Mouse (Mus musculus) v-Abl transformed pro-B cells (cell line): ENCODE measurements around the gene Arhgef15.
"Not testable (repeated sequence)": the region's sequence is repeated elsewhere in the genome, so short reads cannot be mapped to it uniquely, and the experiment has no call there.

Experiments
- in situ Hi-C, 2 experiments: fragments of 400-800 bp; cut with MboI; formaldehyde crosslinking; loops; one replicate each; pipeline ENCODE4 v1.15.1; 2025; ENCODE audit not compliant: unreplicated experiment in 2 of 2

The Arhgef15 gene

DNA sequence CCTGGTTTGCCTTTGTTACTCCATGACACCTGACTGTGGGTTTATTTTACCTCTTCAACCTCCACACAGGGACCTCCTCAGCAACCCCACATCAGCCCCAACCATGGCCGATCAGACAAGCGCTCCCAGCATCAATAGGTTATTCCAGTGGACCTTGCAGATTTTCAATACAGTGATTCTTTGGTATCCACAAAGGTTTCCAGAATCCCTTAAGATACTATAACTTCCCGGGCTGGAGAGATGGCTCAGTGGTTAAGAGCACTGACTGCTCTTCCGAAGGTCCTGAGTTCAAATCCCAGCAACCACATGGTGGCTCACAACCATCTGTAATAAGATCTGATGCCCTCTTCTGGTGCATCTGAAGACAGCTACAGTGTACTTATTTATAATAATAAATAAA lies 20.3 kb downstream of the Arhgef15 start:
- in situ Hi-C loops, result not testable (repeated sequence)

DNA sequence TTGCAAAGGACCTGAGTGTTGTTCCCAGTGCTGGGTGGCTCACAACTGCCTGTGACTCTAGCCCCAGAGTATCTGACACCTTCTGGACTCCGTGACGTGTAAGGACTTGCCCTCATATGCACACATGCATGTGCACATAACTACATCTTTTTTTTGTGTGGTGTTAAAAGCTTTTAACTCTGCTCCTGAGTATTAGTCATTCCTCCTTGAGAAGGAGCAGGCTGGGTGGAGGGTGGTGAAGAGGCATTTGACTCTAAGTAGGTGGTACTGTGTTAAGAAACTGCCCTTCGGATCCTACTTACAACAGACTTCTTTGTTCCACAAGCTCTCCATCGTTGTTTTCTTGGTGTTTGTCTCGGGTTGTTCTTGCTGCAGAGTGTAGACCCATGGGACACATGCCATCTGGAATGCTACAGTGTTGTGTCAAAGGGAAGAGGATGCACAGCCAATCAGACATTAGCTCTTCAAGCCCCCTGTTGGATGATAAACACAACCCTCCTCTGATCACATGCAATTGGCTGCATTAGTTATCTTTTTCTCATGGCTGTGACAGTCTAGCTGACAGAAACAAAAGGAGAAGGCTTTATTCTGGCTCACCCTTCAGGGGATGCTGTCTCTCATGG lies 23.3 kb downstream of the Arhgef15 start:
- in situ Hi-C loops, result no loop called here

DNA sequence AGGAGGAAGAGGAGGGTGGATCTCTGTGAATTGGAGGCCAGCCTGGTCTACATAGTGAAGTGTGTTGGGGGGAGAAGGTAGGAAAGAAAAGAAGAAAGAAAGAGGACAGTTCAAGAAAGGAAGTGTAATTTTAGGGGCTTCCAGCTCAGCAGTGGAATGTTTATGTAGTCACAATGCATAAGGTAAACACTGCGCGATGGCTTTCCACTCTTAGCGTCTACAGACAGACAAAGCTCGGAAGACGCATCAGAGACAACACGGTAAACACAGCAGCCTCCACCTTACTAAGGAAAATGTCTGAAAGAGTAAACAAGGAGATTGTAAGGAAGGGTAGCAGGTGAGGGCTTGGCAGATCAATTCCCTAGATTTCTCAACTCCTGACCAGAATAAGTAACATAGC lies 27.3 kb downstream of the Arhgef15 start:
- in situ Hi-C loops, result no loop called here

DNA sequence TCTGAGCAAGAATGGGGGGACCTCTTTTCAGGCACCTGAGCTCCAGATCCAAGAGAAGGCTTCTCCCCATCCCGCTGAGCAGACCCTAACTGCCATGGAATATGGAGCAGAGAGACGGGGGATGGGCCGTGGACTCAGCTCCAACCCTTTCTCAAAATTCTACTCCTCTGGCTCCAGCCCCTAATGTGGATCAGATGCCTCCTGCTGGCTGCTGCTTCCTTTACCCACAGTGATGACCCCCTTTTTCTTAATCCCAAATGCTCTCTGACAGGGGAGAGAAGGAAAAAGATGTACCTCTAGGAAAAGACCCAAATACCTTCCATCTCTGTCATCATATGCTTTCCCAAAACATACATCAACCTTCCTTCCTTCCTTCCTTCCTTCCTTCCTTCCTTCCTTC lies 30.3 kb downstream of the Arhgef15 start, which contains the start of gene Odf4:
Gene Odf4 (minus strand): TSS at position 101 of the 400 bp plus-strand sequence.
- in situ Hi-C loops, result no loop called here

DNA sequence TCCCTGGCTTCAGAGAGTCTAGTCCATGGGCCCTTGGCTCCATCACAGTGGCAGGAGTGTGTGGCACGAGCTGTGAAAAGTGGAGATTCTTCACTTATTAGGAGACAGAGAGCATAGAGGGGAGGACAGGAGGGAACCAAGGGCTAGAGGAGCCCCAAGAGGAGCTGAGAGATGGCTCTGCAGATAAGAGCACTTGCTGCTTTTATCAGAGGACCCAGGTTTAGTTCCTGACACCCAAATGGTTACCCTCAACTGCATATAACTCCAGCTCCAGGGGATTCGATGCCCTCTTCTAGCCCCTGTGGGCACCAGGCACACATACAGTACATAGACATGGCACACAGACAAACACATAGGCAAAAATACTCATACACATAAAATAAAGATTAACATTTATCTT lies 32.5 kb downstream of the Arhgef15 start:
- in situ Hi-C loops, result no loop called here

DNA sequence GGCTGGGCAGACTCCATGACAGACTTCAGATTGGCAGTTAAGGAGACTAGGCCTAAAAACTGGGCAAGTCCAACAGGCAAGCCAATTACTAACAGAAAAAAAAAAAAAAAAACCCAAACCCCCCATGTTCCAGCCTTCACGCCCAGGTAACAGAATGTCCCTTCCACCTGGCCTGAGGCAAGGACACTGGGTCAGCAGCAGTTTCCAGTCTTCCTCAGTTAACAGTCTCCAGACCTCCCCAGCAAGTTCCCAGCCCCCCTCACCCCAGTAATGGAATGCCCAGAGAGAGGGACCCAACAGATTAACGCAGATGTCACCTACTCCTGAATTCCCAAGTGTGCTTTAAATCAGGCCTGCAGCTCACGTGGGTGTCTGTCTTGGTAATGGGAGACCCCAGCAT lies 34.1 kb downstream of the Arhgef15 start:
- in situ Hi-C loops, result no loop called here

DNA sequence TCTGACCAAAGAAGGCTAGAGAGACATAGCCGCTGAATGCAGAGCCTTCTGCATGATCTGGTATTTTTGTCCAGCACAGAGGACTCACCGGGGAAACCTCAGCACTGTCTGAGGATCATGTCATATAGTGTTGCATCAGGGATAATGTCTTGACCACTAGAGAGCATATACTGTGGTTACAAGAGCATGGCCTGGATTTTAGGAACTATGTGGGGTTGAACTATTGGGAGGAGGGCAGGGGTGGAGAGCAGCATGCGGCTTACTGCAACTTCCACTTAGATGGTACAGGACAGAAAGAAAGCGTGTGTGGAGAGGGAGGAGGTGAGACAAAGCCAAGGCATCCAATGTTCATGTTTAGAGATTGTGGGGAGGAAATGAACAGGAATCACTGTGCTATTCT lies 42.7 kb downstream of the Arhgef15 start:
- in situ Hi-C loops, result no loop called here

DNA sequence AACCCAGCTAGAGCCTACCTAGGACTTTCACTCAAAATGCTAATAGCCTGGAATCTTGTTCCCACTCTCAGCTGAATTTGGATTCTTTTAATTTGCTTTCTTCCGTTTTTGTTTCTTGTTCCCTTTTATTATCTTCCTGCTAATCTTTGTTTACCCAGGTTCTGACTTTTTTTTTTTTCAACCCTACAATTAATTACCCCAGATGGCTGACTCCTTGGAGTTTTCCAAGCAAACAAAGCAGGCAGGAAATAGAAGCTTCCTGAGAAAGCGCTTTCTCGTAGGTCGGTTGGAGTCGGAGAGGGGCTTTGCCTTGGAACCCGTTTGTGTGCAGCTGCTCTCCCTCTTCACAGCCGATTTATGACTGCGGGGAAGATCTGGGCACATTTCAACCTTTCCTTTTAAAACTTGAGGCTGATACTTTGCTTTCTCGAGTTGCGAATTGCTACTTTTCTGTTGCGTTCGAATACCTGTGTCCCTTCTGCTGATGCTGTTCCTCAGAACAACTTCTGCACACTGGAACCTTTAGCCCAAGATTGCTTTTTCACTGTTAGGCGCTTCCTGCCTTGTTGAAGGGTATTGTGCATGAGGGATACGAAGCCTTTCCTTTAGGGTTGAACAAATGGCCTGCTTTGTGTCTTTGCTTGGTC lies 45.6 kb downstream of the Arhgef15 start:
- in situ Hi-C loops, result no loop called here

DNA sequence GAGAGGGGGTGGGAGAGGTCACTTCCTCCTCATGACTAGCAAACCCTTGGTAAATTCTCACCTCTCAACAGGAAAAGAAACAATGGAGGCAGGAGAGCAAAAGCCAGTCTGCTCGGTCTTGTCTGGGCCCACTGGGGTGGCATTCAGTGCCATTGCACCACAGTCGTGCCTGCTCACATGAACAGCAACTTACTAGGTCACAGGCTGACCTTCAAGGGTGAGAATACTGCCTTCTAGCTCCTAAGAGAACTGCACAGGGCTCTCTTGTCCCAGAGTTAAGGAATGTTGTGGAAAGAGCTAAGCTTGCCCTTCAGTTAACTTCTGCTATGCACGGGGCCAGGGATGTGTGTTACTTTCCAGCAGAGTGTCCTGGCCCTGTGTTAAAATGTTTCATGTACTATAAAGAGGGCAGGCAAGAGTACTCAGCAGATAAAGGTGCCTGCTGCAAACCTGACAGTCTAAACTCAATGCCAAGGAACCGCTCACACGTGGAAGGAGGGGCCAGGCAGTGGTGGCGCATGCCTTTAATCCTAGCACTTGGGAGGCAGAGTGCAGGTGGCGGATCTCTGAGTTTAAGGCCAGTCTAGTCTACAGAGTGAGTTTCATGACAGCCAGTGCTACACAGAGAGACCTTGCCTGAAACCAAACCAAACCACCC lies 48.3 kb downstream of the Arhgef15 start:
- in situ Hi-C loops, result loop anchor here (5.0 to 10.0 kb wide), 5 partner anchors 78 to 218 kb away; partner anchors contain the start of genes Aloxe3 (in 2 of the 2), 9130213A22Rik (in 1 of the 2) and Hes7 (in 1 of the 2)

DNA sequence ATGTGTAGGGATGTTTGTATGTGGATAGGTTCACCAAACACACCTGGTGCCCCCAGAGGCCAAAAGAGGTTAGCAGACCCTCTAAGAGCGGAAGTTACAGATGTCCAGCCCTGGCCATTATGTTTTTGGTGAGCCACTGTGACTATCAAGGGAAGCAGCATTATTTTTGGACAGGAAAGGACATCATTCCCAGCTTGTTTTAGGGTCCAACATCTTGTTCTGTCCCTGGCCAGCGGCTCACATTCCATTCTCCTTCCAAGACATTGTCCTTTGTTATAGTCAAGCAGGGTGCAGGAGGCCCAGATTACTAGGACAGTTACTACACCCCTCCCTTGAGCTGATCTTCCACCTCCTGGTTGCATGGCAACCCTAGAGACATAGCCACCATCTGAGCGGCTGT lies 50.0 kb downstream of the Arhgef15 start:
- in situ Hi-C loops, result loop anchor here (5.0 to 10.0 kb wide), 5 partner anchors 80 to 220 kb away; partner anchors contain the start of genes Aloxe3 (in 2 of the 2), 9130213A22Rik (in 1 of the 2) and Hes7 (in 1 of the 2)

DNA sequence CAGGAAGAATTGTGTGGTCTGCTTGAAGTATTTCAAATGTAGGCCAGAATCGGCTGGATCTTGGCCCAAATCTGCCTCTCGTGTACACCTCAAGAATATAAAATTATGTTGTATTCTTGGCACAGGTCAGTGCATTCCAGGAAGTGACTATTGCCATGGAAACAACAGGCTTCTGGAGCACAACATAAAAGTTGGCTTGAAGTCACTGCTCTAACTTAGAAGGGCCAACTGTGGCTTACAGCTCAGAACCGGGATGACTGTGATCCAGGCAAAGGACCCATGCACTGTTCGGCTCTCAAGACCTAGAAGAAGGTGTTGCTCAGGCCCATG lies 50.9 kb downstream of the Arhgef15 start:
- in situ Hi-C loops, result loop anchor here (5.0 to 10.0 kb wide), 5 partner anchors 81 to 221 kb away; partner anchors contain the start of genes Aloxe3 (in 2 of the 2), 9130213A22Rik (in 1 of the 2) and Hes7 (in 1 of the 2)

DNA sequence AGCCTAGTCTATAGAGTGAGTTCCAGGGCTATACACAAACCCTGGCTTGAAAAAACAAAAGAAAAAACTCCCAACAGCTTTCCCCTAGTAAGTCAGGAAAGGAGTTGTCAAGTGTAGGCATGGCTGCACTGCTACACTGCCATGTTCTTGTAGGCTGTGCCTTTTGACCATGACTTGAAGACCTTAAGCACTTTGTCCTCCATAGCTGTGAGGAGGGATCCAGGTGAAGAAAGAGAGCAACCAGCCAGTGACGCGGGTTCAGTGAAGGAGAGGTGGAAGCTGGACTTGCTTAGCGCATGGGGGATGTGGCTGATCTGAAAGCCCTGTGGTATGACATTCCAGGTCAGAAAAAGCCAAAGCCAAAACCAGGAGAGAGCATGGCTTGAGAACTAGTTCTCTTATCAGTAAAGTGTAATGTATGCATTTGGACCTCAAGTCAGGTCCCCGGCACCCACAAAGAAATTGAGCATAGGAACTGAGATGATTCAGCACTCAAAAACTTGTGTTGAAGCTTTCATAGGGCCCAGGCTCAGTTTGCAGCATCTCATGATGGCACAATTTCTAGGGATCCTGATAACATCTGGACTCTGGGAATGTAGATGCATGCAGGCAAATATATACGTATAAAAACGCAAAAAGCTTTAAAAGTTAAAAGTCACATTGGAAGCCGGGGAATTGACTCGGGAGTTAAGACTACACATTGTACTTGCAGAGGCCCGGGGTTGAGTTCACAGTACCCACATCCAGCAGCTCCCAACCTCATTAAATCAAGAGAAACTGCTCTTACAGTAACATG lies 51.4 kb downstream of the Arhgef15 start:
- in situ Hi-C loops, result loop anchor here (5.0 to 10.0 kb wide), 5 partner anchors 81 to 221 kb away; partner anchors contain the start of genes Aloxe3 (in 2 of the 2), 9130213A22Rik (in 1 of the 2) and Hes7 (in 1 of the 2)

DNA sequence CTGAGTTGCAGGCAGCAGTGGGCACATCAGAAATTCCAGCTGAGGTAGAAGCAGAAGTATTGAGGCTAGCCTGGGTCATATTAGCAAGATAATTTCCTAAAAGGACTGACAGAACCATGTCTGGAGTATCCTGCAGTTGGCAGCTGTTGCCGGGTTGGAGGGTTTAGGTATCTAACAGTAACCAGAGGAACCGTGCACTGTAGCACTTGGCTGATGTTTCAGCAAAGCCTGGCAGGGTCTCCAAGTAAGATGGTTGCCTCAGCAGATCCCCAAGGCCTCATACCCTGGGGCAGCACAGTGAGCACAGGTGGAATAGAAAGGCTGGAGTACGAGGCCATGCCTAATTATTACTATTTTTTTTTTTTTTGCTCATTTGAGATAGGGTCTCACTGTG lies 52.1 kb downstream of the Arhgef15 start:
- in situ Hi-C loops, result loop anchor here (5.0 to 10.0 kb wide), 5 partner anchors 82 to 222 kb away; partner anchors contain the start of genes Aloxe3 (in 2 of the 2), 9130213A22Rik (in 1 of the 2) and Hes7 (in 1 of the 2)

DNA sequence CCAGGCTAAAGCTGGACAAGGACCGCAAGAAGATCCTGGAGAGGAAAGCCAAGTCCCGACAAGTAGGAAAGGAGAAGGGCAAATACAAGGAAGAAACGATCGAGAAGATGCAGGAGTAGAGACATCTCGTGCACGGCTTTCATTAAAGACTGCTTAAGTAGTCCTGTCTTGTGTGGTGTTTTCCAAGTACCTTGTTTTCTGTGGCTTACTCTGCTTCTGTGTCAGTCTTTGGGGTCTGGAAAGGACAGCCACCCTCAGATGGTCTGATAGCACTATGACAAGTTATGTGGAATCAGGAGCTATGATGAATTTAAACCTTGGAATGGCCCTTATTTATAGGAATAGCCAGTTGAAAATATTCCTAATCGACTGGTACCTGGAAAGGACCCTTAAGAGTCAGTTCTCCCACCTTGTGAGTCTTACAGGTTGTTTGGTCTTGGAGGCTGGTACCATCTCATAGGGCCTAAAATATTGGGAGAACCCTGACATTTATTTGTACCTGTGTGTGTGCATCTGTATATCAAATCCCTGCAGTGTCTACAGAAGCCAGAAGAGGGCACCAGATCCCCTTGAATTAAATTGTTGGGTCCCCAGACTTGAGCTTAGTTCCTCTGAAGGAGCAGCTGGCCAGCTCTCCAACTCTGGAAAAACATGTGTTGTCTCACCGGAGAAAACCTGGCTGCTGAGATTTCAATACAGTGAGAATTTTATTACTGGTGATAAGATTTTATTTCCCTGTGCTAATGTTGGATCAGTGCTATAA lies 52.7 kb downstream of the Arhgef15 start:
- in situ Hi-C loops, result loop anchor here (5.0 to 10.0 kb wide), 6 partner anchors 78 to 223 kb away; partner anchors contain the start of genes Aloxe3 (in 2 of the 2), 9130213A22Rik (in 1 of the 2) and Hes7 (in 1 of the 2)

DNA sequence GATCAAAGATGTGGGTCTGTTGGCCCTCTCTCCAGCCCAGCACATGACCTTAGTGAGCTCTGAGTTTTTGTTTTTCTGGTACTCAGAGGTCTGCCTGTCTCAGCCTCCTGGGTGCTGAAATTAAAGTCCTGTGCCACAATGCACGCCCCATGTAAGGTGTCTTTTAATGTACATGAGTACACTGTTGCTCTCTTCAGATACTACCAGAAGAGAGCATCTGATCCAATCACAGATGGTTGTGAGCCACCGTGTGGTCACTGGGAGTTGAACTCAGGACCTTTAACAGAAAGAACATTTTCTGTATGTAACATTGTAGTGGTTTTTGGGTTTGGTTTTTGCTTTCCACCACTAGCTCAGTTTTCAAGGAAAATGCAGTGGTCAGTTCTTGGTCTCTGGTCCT lies 53.5 kb downstream of the Arhgef15 start:
- in situ Hi-C loops, result loop anchor here in 1 of 2 experiments (5.0 to 10.0 kb wide), 2 partner anchors 79 to 221 kb away; partner anchors contain the start of genes 9130213A22Rik, Aloxe3 and Hes7

DNA sequence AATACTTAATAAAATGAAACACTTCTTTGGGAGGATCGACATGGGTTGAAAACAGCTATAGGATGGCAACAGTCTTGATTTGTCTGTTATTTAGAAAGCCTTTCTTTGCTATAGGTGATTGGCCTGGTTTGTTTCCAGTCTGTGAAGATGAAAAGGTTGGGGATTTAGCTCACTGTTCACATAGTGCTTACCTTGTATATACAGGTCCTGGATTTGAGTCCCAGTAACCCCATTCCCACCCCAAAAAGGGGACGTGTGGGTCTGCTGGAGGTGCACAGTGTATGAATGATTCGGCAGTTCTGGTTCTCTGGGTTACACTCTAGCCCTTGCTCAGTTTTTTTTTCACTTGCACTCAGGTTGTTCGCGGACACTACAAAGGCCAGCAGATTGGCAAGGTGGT lies 54.5 kb downstream of the Arhgef15 start:
- in situ Hi-C loops, result loop anchor here in 1 of 2 experiments (5.0 to 10.0 kb wide), 2 partner anchors 79 to 222 kb away; partner anchors contain the start of genes 9130213A22Rik, Aloxe3 and Hes7

DNA sequence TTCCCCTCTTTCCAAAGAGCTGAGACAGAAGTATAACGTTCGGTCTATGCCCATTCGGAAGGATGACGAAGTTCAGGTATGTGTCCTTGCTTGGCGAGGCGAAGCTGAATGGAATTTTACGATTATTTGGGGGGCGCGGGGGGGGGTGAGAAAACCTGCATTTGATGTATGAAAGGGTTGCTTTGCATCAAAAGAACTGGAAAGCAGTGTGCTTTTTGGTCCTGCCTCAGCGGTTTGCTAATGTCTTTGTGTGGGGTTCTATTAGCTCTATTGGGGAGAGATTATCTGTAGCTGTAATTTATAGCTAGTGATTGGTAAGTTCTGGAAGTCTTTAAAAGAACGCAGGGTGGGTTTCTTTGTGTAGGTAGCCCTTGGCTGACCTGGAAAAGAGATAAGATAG lies 54.9 kb downstream of the Arhgef15 start:
- in situ Hi-C loops, result loop anchor here in 1 of 2 experiments (5.0 to 10.0 kb wide), 2 partner anchors 80 to 222 kb away; partner anchors contain the start of genes 9130213A22Rik, Aloxe3 and Hes7

DNA sequence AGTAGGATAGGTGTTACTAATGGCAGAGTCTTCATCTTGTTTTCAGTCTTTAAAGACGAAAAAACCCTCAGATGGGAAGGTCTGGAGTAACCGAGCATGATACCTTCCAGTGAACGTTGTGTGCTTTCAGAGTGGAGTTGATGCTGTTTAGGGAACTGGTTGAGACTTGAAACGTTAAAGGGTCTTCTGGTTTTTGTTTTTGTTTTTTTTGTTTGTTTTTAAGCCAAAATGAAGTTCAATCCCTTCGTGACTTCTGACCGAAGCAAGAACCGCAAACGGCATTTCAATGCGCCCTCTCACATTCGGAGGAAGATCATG lies 55.3 kb downstream of the Arhgef15 start:
- in situ Hi-C loops, result loop anchor here in 1 of 2 experiments (5.0 to 10.0 kb wide), 2 partner anchors 80 to 223 kb away; partner anchors contain the start of genes 9130213A22Rik, Aloxe3 and Hes7
